Mouse (Mus musculus): Measurements from ENCODE around the gene Creld1. TPM values are rescaled to one million over a fixed set of nuclear protein-coding genes. Genes with fewer than 3 reads are reported as not detected.

Gene Creld1
- total RNA-seq, 2 experiments from 2014 or later: 52.2 to 55.6 TPM

Small RNA genes within 50 kb of the gene (microRNA-seq; reads per million reads assigned to microRNA genes)
- gene Gm23365: not detected

Other genes with a start within 250 kb of the Creld1 start
- gene Mtmr14, start 245.5 kb upstream of the Creld1 start, total RNA-seq (2021): 10 to 100 TPM; 13.1 to 15.4 TPM
- gene Cpne9, start 201.0 kb upstream of the Creld1 start, total RNA-seq (2021): not detected
- gene Brpf1, start 176.2 kb upstream of the Creld1 start, total RNA-seq (2021): 10 to 100 TPM; 12.7 to 15.8 TPM
- gene Ogg1, start 156.3 kb upstream of the Creld1 start, total RNA-seq (2021): 1 to 10 TPM; 4.4 to 4.8 TPM
- gene Camk1, start 139.3 kb upstream of the Creld1 start, total RNA-seq (2021): 10 to 100 TPM; 65.9 to 68.5 TPM
- gene Tada3, start 105.4 kb upstream of the Creld1 start, total RNA-seq (2021): 10 to 100 TPM; 21.2 to 24.4 TPM
- gene Arpc4, start 105.2 kb upstream of the Creld1 start, total RNA-seq (2021): 10 to 100 TPM; 66.4 to 74.2 TPM
- 1 to 10 TPM; 1.0 to 1.4 TPM for gene Ttll3, start 94.0 kb upstream of the Creld1 start, total RNA-seq (2021)
- 10 to 100 TPM; 10.3 to 11.5 TPM for gene Rpusd3, start 64.0 kb upstream of the Creld1 start, total RNA-seq (2021)
- gene Cidec, start 47.5 kb upstream of the Creld1 start, total RNA-seq (2021): 1 to 10 TPM; 5.6 to 9.0 TPM
- 10 to 100 TPM; 22.2 TPM for gene Jagn1, start 40.7 kb upstream of the Creld1 start, total RNA-seq (2021)
- 1 to 10 TPM in 1 of 2 experiments, under 1 TPM in 1; 0.78 to 1.1 TPM for gene Il17re, start 24.8 kb upstream of the Creld1 start, total RNA-seq (2021)
- gene Il17rc, start 11.9 kb upstream of the Creld1 start, total RNA-seq (2021): 10 to 100 TPM in 1 of 2 experiments, 1 to 10 TPM in 1; 8.2 to 10.0 TPM
- gene Prrt3, start 18.6 kb downstream of the Creld1 start, total RNA-seq (2021): not detected
- gene Emc3, start 48.4 kb downstream of the Creld1 start, total RNA-seq (2021): 10 to 100 TPM; 57.4 to 60.9 TPM
- gene Fancd2, start 48.4 kb downstream of the Creld1 start, total RNA-seq (2021): under 1 TPM; 0.26 to 0.53 TPM
- gene Fancd2os, start 117.4 kb downstream of the Creld1 start, total RNA-seq (2021): not detected
- 10 to 100 TPM; 70.0 to 70.9 TPM for gene Brk1, start 121.5 kb downstream of the Creld1 start, total RNA-seq (2021)
- 10 to 100 TPM; 10.7 to 11.7 TPM for gene Vhl, start 140.7 kb downstream of the Creld1 start, total RNA-seq (2021)
- 10 to 100 TPM in 1 of 2 experiments, 1 to 10 TPM in 1; 9.7 to 10.6 TPM for gene Irak2, start 155.2 kb downstream of the Creld1 start, total RNA-seq (2021)
- gene Tatdn2, start 213.8 kb downstream of the Creld1 start, total RNA-seq (2021): 10 to 100 TPM; 55.3 to 57.1 TPM
- not detected for gene Ghrl, start 236.6 kb downstream of the Creld1 start, total RNA-seq (2021)